Mouse (Mus musculus) limb, embryonic 13.5 days (tissue): ENCODE measurements around the gene Casp2. TPM values are rescaled to one million over a fixed set of nuclear protein-coding genes. Genes with fewer than 3 reads are reported as not detected.

Source experiments
- ATAC-seq: fragments of 200-750 bp; cut with Nextera tagmentation; 2 replicates; pipeline ENCODE4 v1.8.0; 2017; ENCODE audit warnings: low read depth, moderate number of reproducible peaks, moderate TSS enrichment; ENCODE audit not compliant: low FRiP score
- H3K27ac ChIP-seq: fragments of 300-500 bp; sonication (generic); 2 replicates; pipeline ENCODE4 v1.5.1; 2015; ENCODE audit warnings: inconsistent platforms, mild to moderate bottlenecking, moderate library complexity
- H3K27me3 ChIP-seq: fragments of 300-500 bp; sonication (generic); 2 replicates; pipeline ENCODE4 v1.6.1; 2015; ENCODE audit warnings: mild to moderate bottlenecking, inconsistent platforms
- H3K36me3 ChIP-seq: fragments of 300-500 bp; sonication (generic); 2 replicates; pipeline ENCODE4 v1.6.1; 2015; ENCODE audit warnings: inconsistent platforms, mild to moderate bottlenecking, moderate library complexity
- H3K4me1 ChIP-seq: fragments of 300-500 bp; sonication (generic); 2 replicates; pipeline ENCODE4 v1.6.1; 2015; ENCODE audit warnings: inconsistent platforms
- H3K4me2 ChIP-seq: fragments of 300-500 bp; sonication (generic); replicated peaks from 2 replicates; pipeline ENCODE4 v1.6.1; 2015; ENCODE audit warnings: inconsistent platforms, mild to moderate bottlenecking, moderate library complexity
- H3K4me3 ChIP-seq: fragments of 300-500 bp; sonication (generic); 2 replicates; pipeline ENCODE4 v1.5.1; 2015; ENCODE audit warnings: moderate library complexity, mild to moderate bottlenecking, inconsistent platforms
- H3K9ac ChIP-seq: fragments of 300-500 bp; sonication (generic); 2 replicates; pipeline ENCODE4 v1.6.1; 2015; ENCODE audit warnings: mild to moderate bottlenecking, inconsistent platforms
- H3K9me3 ChIP-seq: fragments of 300-500 bp; sonication (generic); 2 replicates; pipeline ENCODE4 v1.6.1; 2016; ENCODE audit warnings: inconsistent platforms
- WGBS: fragments of 180-500 bp; shearing (Covaris S2); methylation state at CpG from one replicate; pipeline ENCODE4 v1.1.7; 2015; 5-methylcytosine and 5-hydroxymethylcytosine counted together
- polyA plus RNA-seq: library from polyadenylated mRNA; unstranded; fragments of >200 nt; fragmentation: Nextera tagmentation; extraction: Ambion mirVana; gene quantifications from 2 replicates; pipeline ENCODE4 v1.2.1, GENCODE M21; 2015

Casp2 gene
- 63.0 and 64.7 TPM in 2 replicates for polyA plus RNA-seq

- ATAC-seq, result peak; percentile 99
- WGBS, result under 1% methylated on average over 50 of the region's 51 CpGs
Measured at GRCm38 (mm10) chr6:42264626-42265312, at the start of gene Casp2. Gene Casp2, plus strand, starts transcription at chr6:42264985.

GRCm38 (mm10) chr6:42215028-42215427 lies 49.8 kb upstream of the Casp2 start, which contains the start of gene Tas2r144:
Gene Tas2r144, plus strand, starts transcription at chr6:42215328.
- ATAC-seq, result no peak
- Histone ChIP-seq H3K4me1 (no peaks in the 10 kb centered on the region), H3K9ac (no peak within 1 kb of the TSS), H3K27ac (no peak within 1 kb of the TSS), H3K4me3 (no peak within 1 kb of the TSS), H3K36me3 (no peaks in the 10 kb centered on the region), H3K4me2 (no peak within 1 kb of the TSS), H3K27me3 (no peaks in the 10 kb centered on the region), H3K9me3 (no peaks in the 10 kb centered on the region)
- WGBS, result 86% methylated on average over 2 of the region's 2 CpGs

More at GRCm38 (mm10) chr6:42264626-42265312, at the start of gene Casp2:
- H3K4me2 ChIP-seq, result peak within 1 kb of the TSS; percentile 72
- H3K27ac ChIP-seq, result peak within 1 kb of the TSS; percentile 89
- H3K4me1 ChIP-seq, result peaks cover 9% of the 10 kb centered on the region
- H3K36me3 ChIP-seq, result peaks cover 26% of the 10 kb centered on the region
- peak within 1 kb of the TSS; percentile 85 for H3K4me3 ChIP-seq
- peak within 1 kb of the TSS; percentile 96 for H3K9ac ChIP-seq
- H3K27me3 ChIP-seq, result no peaks in the 10 kb centered on the region
- H3K9me3 ChIP-seq, result no peaks in the 10 kb centered on the region

- Histone ChIP-seq H3K9ac (no peak overlapping the region), H3K27me3 (no peaks in the 10 kb centered on the region), H3K27ac (no peak overlapping the region), H3K36me3 (no peaks in the 10 kb centered on the region), H3K4me2 (no peak overlapping the region), H3K9me3 (no peaks in the 10 kb centered on the region), H3K4me1 (no peaks in the 10 kb centered on the region), H3K4me3 (no peak overlapping the region)
- WGBS, result 76% methylated on average over 3 of the region's 3 CpGs
- no peak for ATAC-seq
Measured at GRCm38 (mm10) chr6:42222286-42222685, 42.5 kb upstream of the Casp2 start.

GRCm38 (mm10) chr6:42225046-42225445 lies 39.7 kb upstream of the Casp2 start:
- WGBS, result 82% methylated on average over 4 of the region's 4 CpGs
- Histone ChIP-seq H3K9ac (no peak overlapping the region), H3K27ac (no peak overlapping the region), H3K4me1 (no peaks in the 10 kb centered on the region), H3K27me3 (no peaks in the 10 kb centered on the region), H3K4me3 (no peak overlapping the region), H3K9me3 (no peaks in the 10 kb centered on the region), H3K36me3 (no peaks in the 10 kb centered on the region), H3K4me2 (no peak overlapping the region)
- ATAC-seq, result no peak

GRCm38 (mm10) chr6:42227240-42228101 lies 37.3 kb upstream of the Casp2 start:
- 32% methylated on average over 17 of the region's 17 CpGs for WGBS
- no peak for ATAC-seq
- Histone ChIP-seq H3K9me3 (no peaks in the 10 kb centered on the region), H3K4me3 (no peak overlapping the region), H3K27ac (no peak overlapping the region), H3K9ac (no peak overlapping the region), H3K4me1 (no peaks in the 10 kb centered on the region), H3K4me2 (no peak overlapping the region), H3K27me3 (no peaks in the 10 kb centered on the region), H3K36me3 (no peaks in the 10 kb centered on the region)

- H3K27ac ChIP-seq, result no peak overlapping the region
- H3K9me3 ChIP-seq, result no peaks in the 10 kb centered on the region
- WGBS, result 71% methylated on average over 4 of the region's 4 CpGs
- no peak overlapping the region for H3K4me3 ChIP-seq
- H3K9ac ChIP-seq, result no peak overlapping the region
- ATAC-seq, result no peak
- H3K4me1 ChIP-seq, result no peaks in the 10 kb centered on the region
- H3K4me2 ChIP-seq, result no peak overlapping the region
- no peaks in the 10 kb centered on the region for H3K27me3 ChIP-seq
- no peaks in the 10 kb centered on the region for H3K36me3 ChIP-seq
Measured at GRCm38 (mm10) chr6:42229610-42230009, 35.2 kb upstream of the Casp2 start.

GRCm38 (mm10) chr6:42231191-42231590 lies 33.6 kb upstream of the Casp2 start:
- H3K27ac ChIP-seq, result no peak overlapping the region
- H3K4me2 ChIP-seq, result no peak overlapping the region
- no peak overlapping the region for H3K4me3 ChIP-seq
- no peaks in the 10 kb centered on the region for H3K9me3 ChIP-seq
- 93% methylated on average over 3 of the region's 3 CpGs for WGBS
- H3K27me3 ChIP-seq, result no peaks in the 10 kb centered on the region
- H3K4me1 ChIP-seq, result no peaks in the 10 kb centered on the region
- no peak overlapping the region for H3K9ac ChIP-seq
- no peaks in the 10 kb centered on the region for H3K36me3 ChIP-seq
- ATAC-seq, result no peak

GRCm38 (mm10) chr6:42237276-42237805 lies 27.4 kb upstream of the Casp2 start:
- no peak overlapping the region for H3K4me2 ChIP-seq
- no peak overlapping the region for H3K9ac ChIP-seq
- 72% methylated on average over 6 of the region's 6 CpGs for WGBS
- no peaks in the 10 kb centered on the region for H3K4me1 ChIP-seq
- no peak overlapping the region for H3K4me3 ChIP-seq
- H3K36me3 ChIP-seq, result no peaks in the 10 kb centered on the region
- no peak for ATAC-seq
- no peaks in the 10 kb centered on the region for H3K27me3 ChIP-seq
- no peaks in the 10 kb centered on the region for H3K9me3 ChIP-seq
- H3K27ac ChIP-seq, result no peak overlapping the region

GRCm38 (mm10) chr6:42241311-42242045 lies 23.3 kb upstream of the Casp2 start:
- Histone ChIP-seq H3K4me1 (peaks cover 6% of the 10 kb centered on the region), H3K9me3 (no peaks in the 10 kb centered on the region), H3K36me3 (no peaks in the 10 kb centered on the region), H3K27ac (no peak overlapping the region), H3K4me3 (no peak overlapping the region), H3K27me3 (peaks cover 6% of the 10 kb centered on the region), H3K4me2 (no peak overlapping the region), H3K9ac (no peak overlapping the region)
- WGBS, result 72% methylated on average over 6 of the region's 6 CpGs
- no peak for ATAC-seq

GRCm38 (mm10) chr6:42245711-42246353 lies 19.0 kb upstream of the Casp2 start, which contains the start of gene Gstk1:
Gene Gstk1, plus strand, starts transcription at chr6:42245935.
- Histone ChIP-seq H3K9ac (peak within 1 kb of the TSS; percentile 71), H3K9me3 (no peaks in the 10 kb centered on the region), H3K4me3 (peak within 1 kb of the TSS; percentile 52), H3K4me1 (peaks cover 7% of the 10 kb centered on the region), H3K36me3 (no peaks in the 10 kb centered on the region), H3K4me2 (peak within 1 kb of the TSS; percentile 76), H3K27me3 (peaks cover 16% of the 10 kb centered on the region), H3K27ac (no peak within 1 kb of the TSS)
- peak; percentile 99 for ATAC-seq
- 2% methylated on average over 28 of the region's 28 CpGs for WGBS

- peaks cover 7% of the 10 kb centered on the region for H3K4me1 ChIP-seq
- no peak overlapping the region for H3K9ac ChIP-seq
- ATAC-seq, result no peak
- H3K9me3 ChIP-seq, result no peaks in the 10 kb centered on the region
- H3K27ac ChIP-seq, result no peak overlapping the region
- peak overlapping the region; percentile 16; the same call in 1 of the 2 replicates for H3K4me2 ChIP-seq
- H3K36me3 ChIP-seq, result no peaks in the 10 kb centered on the region
- H3K27me3 ChIP-seq, result peaks cover 16% of the 10 kb centered on the region
- H3K4me3 ChIP-seq, result no peak overlapping the region
- WGBS, result 12% methylated on average over 8 of the region's 8 CpGs
Measured at GRCm38 (mm10) chr6:42247173-42247572, 17.6 kb upstream of the Casp2 start.
